Comparison of ENCODE assay signal across 8 mouse cellular contexts in genomic region chr9:75625556-75626307, GRCm38 (mm10). TPM values are rescaled to one million over a fixed set of nuclear protein-coding genes. Genes with fewer than 3 reads are reported as not detected.
DNase-seq lines count a peak whose midpoint lies in the region; ATAC-seq lines count a peak whose summit lies in the region.

Lysmd2 (plus strand) TSS chr9:75625741.

- peak within 1 kb of the TSS; percentile 68 for H3K27ac ChIP-seq in intestine, embryonic 16.5 days (ENCODE audit: low read length)
- H3K27ac ChIP-seq in midbrain, embryonic 11.5 days (ENCODE audit: low read depth, low read length), result peak within 1 kb of the TSS; percentile 57

- no peaks in the 10 kb centered on the region for H3K9me3 ChIP-seq in erythroblast, embryonic 14.5 days (ENCODE audit: control insufficient read depth, low read length)
- H3K9me3 ChIP-seq in intestine, embryonic 16.5 days (ENCODE audit: control insufficient read depth, low read length), result no peaks in the 10 kb centered on the region
- no peaks in the 10 kb centered on the region for H3K9me3 ChIP-seq in midbrain, embryonic 11.5 days (ENCODE audit: control insufficient read depth, low read length)

- peaks cover 3% of the 10 kb centered on the region for H3K4me1 ChIP-seq in erythroblast, embryonic 14.5 days (ENCODE audit: control insufficient read depth)
- no peaks in the 10 kb centered on the region for H3K4me1 ChIP-seq in intestine, embryonic 16.5 days (ENCODE audit: control insufficient read depth, insufficient read depth, low read length)
- H3K4me1 ChIP-seq in midbrain, embryonic 11.5 days (ENCODE audit: control insufficient read depth, insufficient read depth, low read length), result peaks cover 5% of the 10 kb centered on the region

- H3K9ac ChIP-seq in intestine, embryonic 16.5 days (ENCODE audit: low read depth, low read length), result peak within 1 kb of the TSS; percentile 87
- H3K9ac ChIP-seq in midbrain, embryonic 11.5 days (ENCODE audit: low read length), result peak within 1 kb of the TSS; percentile 89

- H3K4me2 ChIP-seq in intestine, embryonic 16.5 days (ENCODE audit: low read depth, low read length), result peak within 1 kb of the TSS; percentile 91
- H3K4me2 ChIP-seq in midbrain, embryonic 11.5 days, result peak within 1 kb of the TSS; percentile 92

- DNase-seq in embryo, embryonic 11.5 days (ENCODE audit: low read depth, low spot score), result peak; percentile 56
- no peak for DNase-seq in gonadal fat pad, adult 2 months (ENCODE audit: low read depth)
- DNase-seq in left cerebral cortex, postnatal 4 days, result peak; percentile 75
- DNase-seq in midbrain, embryonic 11.5 days (ENCODE audit: low spot score, missing footprints), result peak; percentile 97
- peak; percentile 23 to 43 for DNase-seq in spleen, postnatal 36 days (ENCODE audit: low spot score in 2 of 2)

- no peaks in the 10 kb centered on the region for H3K36me3 ChIP-seq in erythroblast, embryonic 14.5 days (ENCODE audit: control insufficient read depth)
- H3K36me3 ChIP-seq in intestine, embryonic 16.5 days (ENCODE audit: control insufficient read depth, insufficient read depth, low read length), result no peaks in the 10 kb centered on the region
- H3K36me3 ChIP-seq in midbrain, embryonic 11.5 days (ENCODE audit: control insufficient read depth, insufficient read depth, low read length), result no peaks in the 10 kb centered on the region

- WGBS in intestine, embryonic 16.5 days, result under 1% methylated on average over 86 of the region's 94 CpGs
- under 1% methylated on average over 69 of the region's 94 CpGs for WGBS in midbrain, embryonic 11.5 days

- H3K4me3 ChIP-seq in erythroblast, embryonic 14.5 days (replicated peaks), result peak within 1 kb of the TSS; percentile 55
- H3K4me3 ChIP-seq in intestine, embryonic 16.5 days (ENCODE audit: low read length), result peak within 1 kb of the TSS; percentile 74
- H3K4me3 ChIP-seq in midbrain, embryonic 11.5 days (ENCODE audit: low read depth, low read length), result peak within 1 kb of the TSS; percentile 72

- peaks cover 20% of the 10 kb centered on the region for H3K27me3 ChIP-seq in erythroblast, embryonic 14.5 days (ENCODE audit: control insufficient read depth)
- H3K27me3 ChIP-seq in intestine, embryonic 16.5 days (replicated peaks; ENCODE audit: control insufficient read depth, insufficient read depth, low read length), result no peaks in the 10 kb centered on the region
- H3K27me3 ChIP-seq in midbrain, embryonic 11.5 days (ENCODE audit: control insufficient read depth, insufficient read depth, low read length), result peaks cover 2% of the 10 kb centered on the region; the same call in 1 of the 2 replicates

- no peak for ATAC-seq in erythroblast, adult 5-6 weeks (replicated peaks; ENCODE audit: low FRiP score, poor library complexity, severe bottlenecking)
- peak; percentile 95 for ATAC-seq in intestine, embryonic 16.5 days
- ATAC-seq in midbrain, embryonic 11.5 days (ENCODE audit: low FRiP score), result peak; percentile 89

- intact Hi-C loops in left cerebral cortex, postnatal 4 days (cut with DNase I), result no loop called here

RNA-seq across cellular contexts. Expression of gene Lysmd2, which starts in this region (rescaled TPM):
- not detected in 2 replicates for polyA plus RNA-seq in erythroblast, embryonic 14.5 days (2012)
- 2.9 TPM in 1 of 2 replicates, not detected in the other for total RNA-seq in erythroblast, adult 5-6 weeks (2015; ENCODE audit: low replicate concordance)
- 2.1 TPM in 1 of 2 replicates, not detected in the other for total RNA-seq in erythroblast, adult 5-6 weeks (2017; ENCODE audit: low replicate concordance)
- 10.2 and 14.8 TPM in 2 replicates for polyA plus RNA-seq in gonadal fat pad, adult 2 months (2012; rRNA removed)
- polyA plus RNA-seq in intestine, embryonic 16.5 days (2015; fragmentation: Nextera tagmentation; extraction: Ambion mirVana), result 15.9 and 18.7 TPM in 2 replicates
- total RNA-seq in left cerebral cortex, postnatal 4 days (2021), result 10 to 100 TPM; 24.4 to 26.5 TPM
- 12.1 and 14.8 TPM in 2 replicates for polyA plus RNA-seq in midbrain, embryonic 11.5 days (2014; fragmentation: Nextera tagmentation; extraction: Ambion mirVana)

Comparison
In these comparisons a context has a peak if more than half of its experiments do, and no peak if none do; other contexts are left out.
1. RNA of gene Lysmd2 (total RNA-seq): 24.4 to 26.5 TPM in left cerebral cortex, postnatal 4 days; 2.1 to 2.9 TPM in erythroblast, adult 5-6 weeks; every median in the first group is over 4 times any median in the second.
2. RNA of gene Lysmd2 (polyA plus RNA-seq): 15.9 to 18.7 TPM in intestine, embryonic 16.5 days, 12.1 to 14.8 TPM in midbrain, embryonic 11.5 days and 10.2 to 14.8 TPM in gonadal fat pad, adult 2 months; not detected in erythroblast, embryonic 14.5 days; every median in the first group is over 10 times any median in the second.
3. Peak in every context shown above with its lines, with median percentiles within 50 percentile points of each other: H3K4me3 ChIP-seq.